In genomic region chr6:114698578-114698977, GRCm38 (mm10) we compare ENCODE assay signal across 13 mouse cellular contexts. TPM values are rescaled to one million over a fixed set of nuclear protein-coding genes. Genes with fewer than 3 reads are reported as not detected.
A peak's percentile ranks its signal among the peaks of the same experiment; 100 is the strongest.
DNase-seq lines count a peak whose midpoint lies in the region; ATAC-seq and TF ChIP-seq lines count a peak whose summit lies in the region.
"Had no signal": no experiment of that assay in that cellular context is flagged by ENCODE, and none has a peak within 500 bp of the region (broad histone marks: within the 10 kb centered on the region; RNA-seq: fewer than 3 reads in every experiment).

No protein-coding gene starts in this region.

- no peaks in the 10 kb centered on the region for H3K36me3 ChIP-seq in liver, embryonic 14.5 days (replicated peaks; ENCODE audit: control insufficient read depth, insufficient read depth, low read depth)
- no peaks in the 10 kb centered on the region for H3K36me3 ChIP-seq in liver, embryonic 11.5 days (ENCODE audit: control insufficient read depth, insufficient read depth, low read length)

- peak; percentile 10 for DNase-seq in gastrocnemius, adult 2 months
- DNase-seq in gastrocnemius, postnatal 4 days (ENCODE audit: low spot score in 2 of 2), result no peak
- no peak for DNase-seq in liver, embryonic 14.5 days (ENCODE audit: low read depth in 3 of 3, low spot score in 3 of 3)
- DNase-seq in liver, embryonic 11.5 days (ENCODE audit: low spot score), result no peak
- DNase-seq in 3T3-L1 (ENCODE audit: low read depth, low spot score), result peak; percentile 54
- DNase-seq in adrenal gland, adult 8-10 months, result no peak
- DNase-seq in cerebellum, postnatal 25 days, result no peak

- no peak overlapping the region for H3K4me2 ChIP-seq in liver, embryonic 14.5 days (ENCODE audit: low read depth)
- no peak overlapping the region for H3K4me2 ChIP-seq in liver, embryonic 11.5 days
- H3K4me2 ChIP-seq: heart, embryonic 13.5 days; midbrain, embryonic 11.5 days had no signal

- H3K9me3 ChIP-seq in liver, embryonic 14.5 days (ENCODE audit: control insufficient read depth, low read length), result no peaks in the 10 kb centered on the region
- no peaks in the 10 kb centered on the region for H3K9me3 ChIP-seq in liver, embryonic 11.5 days (ENCODE audit: control insufficient read depth, low read length)
- H3K9me3 ChIP-seq: G1E; hindbrain, embryonic 10.5 days had no signal

- H3K9ac ChIP-seq in liver, embryonic 14.5 days (replicated peaks), result no peak overlapping the region
- no peak overlapping the region for H3K9ac ChIP-seq in liver, embryonic 11.5 days (ENCODE audit: low read depth, low read length)
- H3K9ac ChIP-seq: heart, embryonic 13.5 days had no signal

- ATAC-seq in liver, embryonic 14.5 days (ENCODE audit: insufficient read depth), result no peak
- ATAC-seq in liver, embryonic 11.5 days (replicated peaks; ENCODE audit: low FRiP score), result no peak

- no peak for TF ChIP-seq EP300 in liver, embryonic 14.5 days (IDR thresholded peaks at IDR 0.05; ENCODE audit: low read depth)

- intact Hi-C loops in gastrocnemius, adult 2 months (cut with DNase I), result loop anchor here (2.0 to 10.0 kb wide), 3 partner anchors 236 to 354 kb away; no protein-coding TSS in a partner anchor

- H3K27ac ChIP-seq in gastrocnemius, adult 2 months, result no peak overlapping the region
- no peak overlapping the region for H3K27ac ChIP-seq in liver, embryonic 14.5 days
- no peak overlapping the region for H3K27ac ChIP-seq in liver, embryonic 11.5 days (ENCODE audit: low read depth, low read length)
- no peak overlapping the region for H3K27ac ChIP-seq in bone marrow, adult 2 months (ENCODE audit: control insufficient read depth, insufficient read depth, low read depth, low read length, poor library complexity)
- H3K27ac ChIP-seq: heart, embryonic 13.5 days; hindbrain, embryonic 10.5 days had no signal

- no peak for TF ChIP-seq POLR2A in bone marrow, adult 2 months (IDR thresholded peaks at IDR 0.05; ENCODE audit: borderline replicate concordance, control insufficient read depth, low read depth, low read length)

- no peak overlapping the region for H3K4me3 ChIP-seq in gastrocnemius, adult 2 months
- H3K4me3 ChIP-seq in liver, embryonic 14.5 days (ENCODE audit: insufficient read depth in 1 of 2, low read depth in 2 of 2, low read length in 2 of 2), result no peak overlapping the region
- H3K4me3 ChIP-seq in liver, embryonic 11.5 days (ENCODE audit: low read depth, low read length), result no peak overlapping the region
- no peak overlapping the region for H3K4me3 ChIP-seq in bone marrow, adult 2 months (replicated peaks; ENCODE audit: control insufficient read depth, low read depth, low read length)
- H3K4me3 ChIP-seq: heart, embryonic 13.5 days; hindbrain, embryonic 10.5 days; myocyte had no signal

- H3K4me1 ChIP-seq in liver, embryonic 14.5 days (replicated peaks; ENCODE audit: control insufficient read depth in 2 of 2, insufficient read depth in 2 of 2, low read length in 1 of 2), result no peaks in the 10 kb centered on the region
- H3K4me1 ChIP-seq in liver, embryonic 11.5 days (replicated peaks; ENCODE audit: control insufficient read depth, insufficient read depth, low read length), result no peaks in the 10 kb centered on the region; the same call in 1 of the 2 replicates
- H3K4me1 ChIP-seq in bone marrow, adult 2 months (ENCODE audit: control insufficient read depth, insufficient read depth, low read length), result no peaks in the 10 kb centered on the region
- H3K4me1 ChIP-seq: hindbrain, embryonic 10.5 days had no signal

- no peak for TF ChIP-seq CTCF in gastrocnemius, adult 2 months (IDR thresholded peaks at IDR 0.05)
- peak; percentile 46 for TF ChIP-seq CTCF in liver, embryonic 14.5 days (IDR thresholded peaks at IDR 0.05; ENCODE audit: low read depth)
- TF ChIP-seq CTCF in bone marrow, adult 2 months (IDR thresholded peaks at IDR 0.05; ENCODE audit: control insufficient read depth, insufficient read depth, low read length), result 0 out of 2 replicates have a peak, but pooled peaks have one; percentile 9

- WGBS in liver, embryonic 14.5 days (ENCODE audit: insufficient replicate concordance), result 56% methylated on average over 5 of the region's 5 CpGs
- WGBS in liver, embryonic 11.5 days, result 65% methylated on average over 5 of the region's 5 CpGs
- WGBS in bone marrow, adult 2 months, result 69% methylated on average over 5 of the region's 5 CpGs

- no peaks in the 10 kb centered on the region for H3K27me3 ChIP-seq in liver, embryonic 14.5 days (ENCODE audit: control insufficient read depth, insufficient read depth, low read length)
- H3K27me3 ChIP-seq in liver, embryonic 11.5 days (replicated peaks; ENCODE audit: control insufficient read depth, insufficient read depth, low read length), result no peaks in the 10 kb centered on the region
- H3K27me3 ChIP-seq: heart, embryonic 13.5 days had no signal

RNA-seq across cellular contexts. Expression of gene Atg7, which starts 55.7 kb away (rescaled TPM):
- total RNA-seq in gastrocnemius, adult 2 months (2021), result 10 to 100 TPM in 1 of 2 experiments, 1 to 10 TPM in 1; 9.6 to 11.5 TPM
- total RNA-seq in gastrocnemius, postnatal 4 days (2021), result 10 to 100 TPM; 12.4 to 15.8 TPM
- 4.7 and 4.8 TPM in 2 replicates for polyA plus RNA-seq in liver, embryonic 14.5 days (2012; rRNA removed)
- polyA plus RNA-seq in liver, embryonic 14.5 days (2014; fragmentation: Nextera tagmentation; extraction: Ambion mirVana), result 8.9 and 11.8 TPM in 2 replicates
- 20.3 and 20.8 TPM in 2 replicates for polyA plus RNA-seq in liver, embryonic 11.5 days (2014; fragmentation: Nextera tagmentation; extraction: Ambion mirVana)
- 14.0 and 43.3 TPM in 2 replicates for polyA plus RNA-seq in bone marrow, adult 2 months (2011; ENCODE audit: insufficient read depth, insufficient read length, low replicate concordance, missing spikeins)
- total RNA-seq in adrenal gland, adult 8-10 months (2022), result 10 to 100 TPM; 34.1 to 42.9 (median 39.6) TPM

Comparison
In these comparisons a context has a peak if more than half of its experiments do, and no peak if none do; other contexts are left out.
1. DNase-seq: peak in gastrocnemius, adult 2 months (single experiment) and 3T3-L1 (single experiment); none in gastrocnemius, postnatal 4 days (0 of 2), liver, embryonic 14.5 days (0 of 3), liver, embryonic 11.5 days (single experiment), adrenal gland, adult 8-10 months (single experiment) and cerebellum, postnatal 25 days (0 of 2).